Mouse (Mus musculus): ENCODE results near the gene Prickle2. TPM values are rescaled to one million over a fixed set of nuclear protein-coding genes. Genes with fewer than 3 reads are reported as not detected.

The Prickle2 gene
- total RNA-seq (2021) = 1 to 10 TPM; 7.1 to 7.4 TPM
- long read RNA-seq, experiment 1, partial matches to known transcripts = 2 of 6 reads
- long read RNA-seq, experiment 1, other reads (novel, unspliced or antisense) = 1 of 6 reads
- long read RNA-seq, experiment 2, partial matches to known transcripts = 0 of 2 reads
- long read RNA-seq, experiment 2, other reads (novel, unspliced or antisense) = 1 of 2 reads

- peak; percentile 74 for DNase-seq
Measured at GRCm38 (mm10) chr6:92706145-92706466, at the start of gene Prickle2. Gene Prickle2, minus strand, starts transcription at chr6:92706155.

GRCm38 (mm10) chr6:92752737-92753136 lies 46.8 kb upstream of the Prickle2 start:
- no peak for DNase-seq

GRCm38 (mm10) chr6:92749420-92749819 lies 43.5 kb upstream of the Prickle2 start:
- no peak for DNase-seq

- DNase-seq = peak; percentile 59
Measured at GRCm38 (mm10) chr6:92743605-92744004, 37.6 kb upstream of the Prickle2 start.

GRCm38 (mm10) chr6:92737116-92737515 lies 31.2 kb upstream of the Prickle2 start:
- DNase-seq = no peak

GRCm38 (mm10) chr6:92733651-92734050 lies 27.7 kb upstream of the Prickle2 start:
- no peak for DNase-seq

- DNase-seq = no peak
Measured at GRCm38 (mm10) chr6:92728514-92728913, 22.6 kb upstream of the Prickle2 start.

- peak; percentile 94 for DNase-seq
Measured at GRCm38 (mm10) chr6:92728084-92728483, 22.1 kb upstream of the Prickle2 start.

GRCm38 (mm10) chr6:92727351-92727986 lies 21.5 kb upstream of the Prickle2 start:
- DNase-seq = no peak

GRCm38 (mm10) chr6:92726121-92726520 lies 20.2 kb upstream of the Prickle2 start:
- DNase-seq = no peak

- DNase-seq = no peak
Measured at GRCm38 (mm10) chr6:92724394-92724793, 18.4 kb upstream of the Prickle2 start.

- no peak for DNase-seq
Measured at GRCm38 (mm10) chr6:92715806-92716205, 9.9 kb upstream of the Prickle2 start.

- DNase-seq = no peak
Measured at GRCm38 (mm10) chr6:92714748-92715147, 8.8 kb upstream of the Prickle2 start.

- no peak for DNase-seq
Measured at GRCm38 (mm10) chr6:92708137-92708536, 2.2 kb upstream of the Prickle2 start.

- peak; percentile 19 for DNase-seq
Measured at GRCm38 (mm10) chr6:92705353-92706144, 406 bp downstream of the Prickle2 start.

- no peak for DNase-seq
Measured at GRCm38 (mm10) chr6:92704810-92705209, 1.1 kb downstream of the Prickle2 start.

GRCm38 (mm10) chr6:92699491-92700209 lies 6.3 kb downstream of the Prickle2 start:
- no peak for DNase-seq

- DNase-seq = no peak
Measured at GRCm38 (mm10) chr6:92697807-92698206, 8.1 kb downstream of the Prickle2 start.

GRCm38 (mm10) chr6:92687317-92687716 lies 18.6 kb downstream of the Prickle2 start:
- no peak for DNase-seq

- DNase-seq = no peak
Measured at GRCm38 (mm10) chr6:92674394-92674925, 31.5 kb downstream of the Prickle2 start.

- DNase-seq = no peak
Measured at GRCm38 (mm10) chr6:92670518-92671147, 35.3 kb downstream of the Prickle2 start.

- no peak for DNase-seq
Measured at GRCm38 (mm10) chr6:92669623-92670022, 36.3 kb downstream of the Prickle2 start.
